Mouse (Mus musculus): ENCODE results near the gene Fam161a. TPM values are rescaled to one million over a fixed set of nuclear protein-coding genes. Genes with fewer than 3 reads are reported as not detected.
A peak's percentile ranks its signal among the peaks of the same experiment; 100 is the strongest.

Gene Fam161a
- polyA plus RNA-seq, 1 experiment from 2014 or later: 0.89 TPM

DNA sequence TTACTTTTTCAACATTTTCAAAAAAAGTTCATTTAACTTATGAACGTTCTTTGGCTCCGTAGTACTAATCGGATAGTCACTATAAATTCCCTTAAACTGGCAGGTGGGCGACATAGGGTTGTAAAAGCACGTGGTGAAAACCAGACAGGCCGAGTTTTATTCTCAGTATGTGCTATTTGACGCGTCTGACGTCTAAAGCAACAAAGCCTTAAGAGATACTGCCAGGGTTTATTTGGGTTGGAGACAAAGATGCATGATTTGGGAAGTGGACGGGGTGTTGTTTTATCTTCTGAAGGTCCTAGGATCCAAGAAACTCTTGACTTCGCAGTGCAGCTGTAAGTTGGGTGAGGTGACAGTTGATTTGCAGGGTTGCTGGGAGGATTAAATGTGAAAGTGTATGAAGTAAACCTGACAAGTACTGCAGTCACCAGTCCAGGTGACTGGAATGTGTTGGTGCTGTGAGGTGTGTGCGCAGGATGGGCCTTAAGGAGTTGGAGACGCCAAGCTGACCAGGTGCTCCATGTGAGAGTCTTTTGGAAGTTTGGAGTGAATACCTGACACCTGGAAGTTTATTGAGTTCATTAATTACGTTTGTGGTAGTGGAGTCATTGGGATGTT lies 16.0 kb upstream of the Fam161a start:
- peaks cover 12% of the 10 kb centered on the region for H3K4me1 ChIP-seq (replicated peaks)
- peak overlapping the region; percentile 89; the same call in 1 of the 2 replicates for H3K27ac ChIP-seq

DNA sequence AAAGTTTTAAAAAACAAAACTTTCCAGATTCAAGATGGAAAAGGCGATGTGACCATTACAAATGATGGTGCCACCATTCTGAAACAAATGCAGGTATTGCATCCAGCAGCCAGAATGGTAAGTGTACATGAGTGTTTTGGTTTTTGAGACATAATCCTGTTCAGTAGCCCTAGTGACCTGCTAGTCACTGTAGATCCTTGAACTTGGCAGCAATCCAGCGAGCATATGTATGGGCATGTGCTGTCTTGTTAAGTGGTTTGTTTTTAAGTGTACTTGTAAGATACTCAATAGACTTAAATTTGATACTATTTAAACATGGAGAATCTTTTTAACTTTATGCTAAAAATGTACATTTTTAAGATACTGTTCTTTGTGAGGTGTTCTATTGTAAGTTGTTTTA lies 13.1 kb upstream of the Fam161a start:
- no peak for ATAC-seq (replicated peaks; ENCODE audit: insufficient number of reproducible peaks, insufficient read depth, low FRiP score, low read depth)
- H3K27me3 ChIP-seq: no peaks in the 10 kb centered on the region
- no peaks in the 10 kb centered on the region for H3K9me3 ChIP-seq (replicated peaks)
- peaks cover 12% of the 10 kb centered on the region for H3K4me1 ChIP-seq (replicated peaks)
- no peak overlapping the region for H3K9ac ChIP-seq
- no peak overlapping the region for H3K4me2 ChIP-seq
- 81% methylated on average over 2 of the region's 2 CpGs for WGBS
- H3K36me3 ChIP-seq: peaks cover 51% of the 10 kb centered on the region
- no peak overlapping the region for H3K27ac ChIP-seq
- no peak overlapping the region for H3K4me3 ChIP-seq

More for the DNA sequence above, 16.0 kb upstream of the Fam161a start:
- H3K4me2 ChIP-seq: peak overlapping the region; percentile 88
- 6% methylated on average over 14 of the region's 14 CpGs for WGBS
- no peak for ATAC-seq (replicated peaks; ENCODE audit: insufficient number of reproducible peaks, insufficient read depth, low FRiP score, low read depth)
- no peaks in the 10 kb centered on the region for H3K27me3 ChIP-seq
- H3K9ac ChIP-seq: peak overlapping the region; percentile 92
- H3K4me3 ChIP-seq: peak overlapping the region; percentile 95
- H3K36me3 ChIP-seq: peaks cover 29% of the 10 kb centered on the region
- H3K9me3 ChIP-seq (replicated peaks): no peaks in the 10 kb centered on the region

DNA sequence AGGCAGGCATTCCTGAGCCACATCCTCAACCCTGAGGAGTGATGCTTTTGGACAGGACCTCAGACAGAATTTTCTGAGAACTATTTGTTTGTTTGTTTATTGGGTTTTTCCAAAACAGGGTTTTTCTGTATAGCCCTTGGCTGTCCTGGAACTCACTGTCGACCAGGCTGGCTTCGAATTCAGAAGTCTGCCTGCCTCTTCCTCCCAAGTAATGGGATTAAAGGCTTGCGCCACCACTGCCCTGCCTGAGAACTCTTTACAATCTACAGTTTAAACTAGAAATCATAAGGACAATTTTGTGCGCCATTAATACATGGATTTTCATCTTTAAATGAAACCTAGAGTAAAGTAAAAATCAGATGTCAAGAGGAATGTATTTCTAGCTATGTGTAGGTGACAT lies 11.9 kb upstream of the Fam161a start:
- Histone ChIP-seq H3K27ac (no peak overlapping the region), H3K9me3 (replicated peaks) (no peaks in the 10 kb centered on the region), H3K4me3 (no peak overlapping the region), H3K9ac (no peak overlapping the region), H3K4me2 (no peak overlapping the region), H3K36me3 (peaks cover 63% of the 10 kb centered on the region), H3K27me3 (no peaks in the 10 kb centered on the region), H3K4me1 (replicated peaks) (peaks cover 12% of the 10 kb centered on the region)
- no peak for ATAC-seq (replicated peaks; ENCODE audit: insufficient number of reproducible peaks, insufficient read depth, low FRiP score, low read depth)
- WGBS: 91% methylated on average over 4 of the region's 4 CpGs

DNA sequence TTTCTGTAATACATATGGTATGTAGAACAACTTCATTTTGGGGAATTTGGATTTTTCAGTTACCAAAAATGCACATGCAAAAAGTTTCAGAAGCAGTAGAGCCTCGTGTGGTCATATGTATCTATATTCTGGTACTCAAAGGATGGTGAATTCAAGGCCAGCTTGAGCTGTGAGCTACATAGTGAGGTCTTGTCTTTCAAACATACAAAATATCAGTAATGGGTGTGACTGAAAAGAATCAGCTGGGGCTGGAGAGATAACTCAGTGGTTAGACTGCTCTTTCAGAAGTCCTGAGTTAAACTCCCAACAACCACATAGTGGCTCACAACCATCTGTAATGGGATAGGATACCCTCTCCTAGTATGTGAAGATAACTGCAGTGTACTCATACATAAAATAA lies 9.0 kb upstream of the Fam161a start:
- WGBS: 71% methylated on average over 1 of the region's 1 CpGs
- Histone ChIP-seq H3K27me3 (no peaks in the 10 kb centered on the region), H3K9me3 (replicated peaks) (no peaks in the 10 kb centered on the region), H3K27ac (no peak overlapping the region), H3K9ac (no peak overlapping the region), H3K36me3 (peaks cover 86% of the 10 kb centered on the region), H3K4me1 (replicated peaks) (no peaks in the 10 kb centered on the region), H3K4me2 (no peak overlapping the region), H3K4me3 (no peak overlapping the region)
- ATAC-seq (replicated peaks; ENCODE audit: insufficient number of reproducible peaks, insufficient read depth, low FRiP score, low read depth): no peak

DNA sequence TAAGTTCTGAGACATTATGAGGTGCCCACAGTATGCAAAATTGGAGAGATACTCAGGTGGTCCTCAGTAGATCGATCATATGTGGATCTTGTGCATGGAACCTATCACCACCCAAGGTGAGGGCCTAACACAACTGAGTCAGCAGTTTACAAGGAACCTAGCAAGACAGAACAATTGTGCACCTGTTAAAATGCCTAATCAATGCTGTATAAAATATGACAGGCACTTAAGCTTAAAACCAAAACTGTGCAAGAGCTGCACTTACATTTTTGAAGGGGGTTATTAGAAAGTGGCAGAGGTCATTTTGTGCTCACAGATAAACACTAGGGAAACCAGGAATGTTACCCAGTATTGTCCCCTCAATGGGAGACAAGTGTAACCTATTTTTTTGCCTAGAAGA lies 2.1 kb upstream of the Fam161a start:
- H3K4me2 ChIP-seq: no peak overlapping the region
- H3K27ac ChIP-seq: no peak overlapping the region
- no peaks in the 10 kb centered on the region for H3K27me3 ChIP-seq
- peaks cover 39% of the 10 kb centered on the region for H3K36me3 ChIP-seq
- WGBS: 97% methylated on average over 1 of the region's 1 CpGs
- no peak overlapping the region for H3K9ac ChIP-seq
- no peaks in the 10 kb centered on the region for H3K9me3 ChIP-seq (replicated peaks)
- no peak for ATAC-seq (replicated peaks; ENCODE audit: insufficient number of reproducible peaks, insufficient read depth, low FRiP score, low read depth)
- H3K4me3 ChIP-seq: no peak overlapping the region
- H3K4me1 ChIP-seq (replicated peaks): peaks cover 5% of the 10 kb centered on the region

DNA sequence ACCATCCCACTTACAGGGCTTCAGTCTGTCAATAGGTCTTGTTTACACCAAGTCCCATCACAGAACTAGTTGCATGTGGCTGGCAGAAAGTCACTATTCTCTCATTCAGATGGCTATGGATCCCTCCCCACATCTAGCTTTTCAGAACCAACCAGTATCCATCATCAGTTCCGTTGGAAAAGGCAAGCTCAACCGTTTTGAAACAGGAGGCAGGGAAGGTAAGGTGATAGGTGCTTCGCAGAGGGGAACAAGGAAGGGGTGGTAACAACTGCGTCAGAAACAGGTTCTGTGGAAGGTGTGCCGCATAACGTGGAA lies 208 bp upstream of the Fam161a start:
- no peak for ATAC-seq (replicated peaks; ENCODE audit: insufficient number of reproducible peaks, insufficient read depth, low FRiP score, low read depth)
- Histone ChIP-seq H3K27me3 (no peaks in the 10 kb centered on the region), H3K9me3 (replicated peaks) (no peaks in the 10 kb centered on the region), H3K9ac (peak overlapping the region; percentile 49), H3K4me1 (replicated peaks) (peaks cover 5% of the 10 kb centered on the region), H3K27ac (peak overlapping the region; percentile 88), H3K4me3 (peak overlapping the region; percentile 74), H3K36me3 (peaks cover 23% of the 10 kb centered on the region), H3K4me2 (peak overlapping the region; percentile 91)
- 3% methylated on average over 6 of the region's 6 CpGs for WGBS

DNA sequence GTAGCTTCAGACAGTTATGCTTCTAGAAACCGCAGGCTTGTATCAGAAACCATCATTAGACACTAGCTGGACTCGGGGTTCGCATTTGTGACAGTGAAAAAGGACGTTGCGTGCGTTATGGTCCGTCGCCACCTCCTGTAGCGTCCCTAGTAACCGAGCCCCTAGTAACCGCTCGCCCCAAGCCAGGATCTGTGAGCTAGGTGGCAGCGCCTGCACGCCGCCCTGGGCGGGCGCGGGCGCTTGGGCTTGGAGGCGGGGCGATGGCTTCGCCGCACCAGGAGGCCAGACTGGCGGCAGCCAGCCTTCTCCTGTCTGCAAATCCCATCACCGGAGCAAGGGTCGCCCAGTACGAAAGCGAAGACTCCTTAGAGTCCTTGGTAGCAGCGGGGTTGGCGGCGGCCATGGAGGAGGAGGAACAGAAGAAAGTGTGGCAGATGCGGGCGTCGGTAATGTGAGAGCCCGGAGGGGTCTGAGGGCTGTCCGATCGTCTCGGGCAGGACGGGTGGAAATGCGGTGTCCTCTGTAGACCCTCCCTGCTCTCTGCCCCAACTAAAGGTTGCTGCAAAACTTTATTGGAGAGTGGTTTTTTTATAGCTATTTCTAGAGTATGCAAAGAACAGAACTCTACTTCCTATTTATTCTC lies 971 bp downstream of the Fam161a start:
- Histone ChIP-seq H3K4me2 (peak overlapping the region; percentile 91), H3K9me3 (replicated peaks) (no peaks in the 10 kb centered on the region), H3K4me1 (replicated peaks) (peaks cover 5% of the 10 kb centered on the region), H3K27ac (peak overlapping the region; percentile 88), H3K9ac (peak overlapping the region; percentile 70), H3K4me3 (peak overlapping the region; percentile 74), H3K36me3 (peaks cover 13% of the 10 kb centered on the region), H3K27me3 (no peaks in the 10 kb centered on the region)
- ATAC-seq (replicated peaks; ENCODE audit: insufficient number of reproducible peaks, insufficient read depth, low FRiP score, low read depth): peak; percentile 94
- under 1% methylated on average over 40 of the region's 40 CpGs for WGBS

DNA sequence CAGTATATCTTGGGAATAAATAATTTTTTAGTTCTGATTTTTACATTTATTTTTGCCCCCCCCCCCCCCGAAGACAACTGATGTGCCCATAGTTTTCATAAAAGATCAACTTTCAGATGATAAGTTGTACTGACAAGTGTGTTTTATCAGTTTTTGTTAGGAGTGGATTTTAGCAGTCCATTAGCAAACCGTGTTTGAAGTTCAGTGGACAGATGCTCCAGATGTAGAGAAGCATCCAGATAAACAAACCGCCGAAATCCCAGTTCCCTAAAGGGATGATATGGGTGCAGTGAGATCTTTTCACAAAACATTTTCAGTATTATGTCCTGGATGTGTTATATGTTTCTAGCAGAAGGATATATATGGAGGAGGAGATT lies 1.5 kb downstream of the Fam161a start:
- Histone ChIP-seq H3K27ac (no peak overlapping the region), H3K4me3 (peak overlapping the region; percentile 74), H3K9ac (peak overlapping the region; percentile 70; the same call in 1 of the 2 replicates), H3K9me3 (replicated peaks) (no peaks in the 10 kb centered on the region), H3K4me2 (peak overlapping the region; percentile 91), H3K27me3 (no peaks in the 10 kb centered on the region), H3K36me3 (peaks cover 8% of the 10 kb centered on the region), H3K4me1 (replicated peaks) (peaks cover 5% of the 10 kb centered on the region)
- no peak for ATAC-seq (replicated peaks; ENCODE audit: insufficient number of reproducible peaks, insufficient read depth, low FRiP score, low read depth)
- 30% methylated on average over 4 of the region's 4 CpGs for WGBS

DNA sequence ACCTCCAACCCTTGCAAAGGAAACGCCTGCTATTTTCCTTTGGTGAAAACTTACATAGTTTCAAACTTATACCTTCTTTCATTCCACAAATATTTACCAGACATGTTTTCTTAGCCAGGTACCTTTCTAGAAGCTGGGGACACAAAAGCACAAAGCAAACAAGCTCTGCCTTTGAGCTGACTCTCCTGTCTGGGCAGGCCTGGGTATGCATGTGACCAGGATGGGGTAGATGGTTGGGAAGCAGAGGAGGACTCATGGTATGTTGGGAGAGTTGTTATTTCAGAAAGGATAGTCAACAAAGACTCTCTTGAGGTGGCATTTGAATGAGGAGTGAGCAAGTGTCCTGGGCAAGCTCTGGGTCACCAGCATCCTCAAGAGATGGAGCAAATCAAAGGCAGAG lies 5.8 kb downstream of the Fam161a start:
- Histone ChIP-seq H3K4me2 (no peak overlapping the region), H3K4me1 (replicated peaks) (no peaks in the 10 kb centered on the region), H3K27me3 (no peaks in the 10 kb centered on the region), H3K9ac (no peak overlapping the region), H3K4me3 (no peak overlapping the region), H3K27ac (no peak overlapping the region), H3K36me3 (no peaks in the 10 kb centered on the region), H3K9me3 (replicated peaks) (no peaks in the 10 kb centered on the region)
- 72% methylated on average over 1 of the region's 1 CpGs for WGBS
- no peak for ATAC-seq (replicated peaks; ENCODE audit: insufficient number of reproducible peaks, insufficient read depth, low FRiP score, low read depth)

DNA sequence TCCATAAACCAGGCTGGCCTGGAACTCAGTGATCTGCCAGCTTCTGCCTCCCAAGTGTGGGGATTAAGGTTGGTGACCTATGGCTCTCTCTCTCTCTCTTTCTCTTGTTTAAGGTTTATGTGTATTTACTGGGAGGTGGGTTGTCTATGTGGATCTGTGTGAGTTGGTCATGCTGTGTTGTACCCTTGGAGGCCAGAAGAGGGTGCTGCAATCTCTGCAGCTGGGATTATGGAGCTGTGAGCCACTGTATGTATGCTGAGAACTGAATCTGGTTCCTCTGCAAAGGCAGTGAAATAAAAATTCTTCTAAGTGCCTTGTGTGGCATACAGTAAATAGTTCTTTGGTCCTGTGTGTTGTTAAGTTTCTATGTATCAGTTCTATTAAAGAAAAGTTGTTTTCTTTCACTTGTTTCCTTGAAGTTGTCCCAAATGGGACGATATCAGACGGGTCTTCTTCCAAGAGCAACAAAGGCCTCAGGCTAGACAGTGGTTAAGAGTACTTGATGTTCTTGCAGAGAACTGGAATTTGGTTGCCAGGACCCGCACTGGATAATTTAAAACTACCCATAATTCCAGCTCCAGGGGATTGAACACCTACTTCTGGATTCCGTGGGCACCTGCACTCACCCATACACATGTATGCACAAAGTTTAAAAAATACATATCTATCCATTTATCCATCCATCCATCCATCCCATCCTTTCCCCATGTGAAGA lies 6.4 kb downstream of the Fam161a start:
- Histone ChIP-seq H3K4me3 (no peak overlapping the region), H3K36me3 (no peaks in the 10 kb centered on the region), H3K4me1 (replicated peaks) (no peaks in the 10 kb centered on the region), H3K27ac (no peak overlapping the region), H3K9me3 (replicated peaks) (no peaks in the 10 kb centered on the region), H3K27me3 (no peaks in the 10 kb centered on the region), H3K4me2 (no peak overlapping the region), H3K9ac (no peak overlapping the region)
- ATAC-seq (replicated peaks; ENCODE audit: insufficient number of reproducible peaks, insufficient read depth, low FRiP score, low read depth): no peak
- WGBS: 84% methylated on average over 4 of the region's 4 CpGs

DNA sequence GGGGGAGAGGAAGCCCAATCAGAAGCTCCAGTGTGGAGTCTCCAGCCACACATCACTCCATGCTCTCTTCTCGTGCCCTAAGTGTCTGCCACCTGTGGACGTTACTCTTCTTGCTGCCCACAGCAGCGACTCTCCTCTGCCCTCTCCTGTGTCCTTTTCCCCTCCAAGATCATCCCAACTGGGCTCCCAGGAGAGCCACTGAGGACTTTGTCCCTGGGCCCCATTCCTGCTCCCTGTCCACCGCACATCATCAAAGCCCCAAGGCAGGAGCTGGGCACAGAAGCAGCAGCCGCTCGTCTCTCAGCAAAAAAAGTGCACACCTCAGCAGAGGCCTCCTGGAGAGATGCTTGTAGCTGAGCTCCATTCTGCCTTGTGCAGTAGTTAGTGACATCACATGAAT lies 7.7 kb downstream of the Fam161a start:
- no peak overlapping the region for H3K4me2 ChIP-seq
- H3K4me1 ChIP-seq (replicated peaks): no peaks in the 10 kb centered on the region
- H3K36me3 ChIP-seq: no peaks in the 10 kb centered on the region
- H3K27ac ChIP-seq: no peak overlapping the region
- H3K4me3 ChIP-seq: no peak overlapping the region
- H3K27me3 ChIP-seq: no peaks in the 10 kb centered on the region
- 66% methylated on average over 6 of the region's 6 CpGs for WGBS
- ATAC-seq (replicated peaks; ENCODE audit: insufficient number of reproducible peaks, insufficient read depth, low FRiP score, low read depth): no peak
- no peaks in the 10 kb centered on the region for H3K9me3 ChIP-seq (replicated peaks)
- H3K9ac ChIP-seq: no peak overlapping the region

DNA sequence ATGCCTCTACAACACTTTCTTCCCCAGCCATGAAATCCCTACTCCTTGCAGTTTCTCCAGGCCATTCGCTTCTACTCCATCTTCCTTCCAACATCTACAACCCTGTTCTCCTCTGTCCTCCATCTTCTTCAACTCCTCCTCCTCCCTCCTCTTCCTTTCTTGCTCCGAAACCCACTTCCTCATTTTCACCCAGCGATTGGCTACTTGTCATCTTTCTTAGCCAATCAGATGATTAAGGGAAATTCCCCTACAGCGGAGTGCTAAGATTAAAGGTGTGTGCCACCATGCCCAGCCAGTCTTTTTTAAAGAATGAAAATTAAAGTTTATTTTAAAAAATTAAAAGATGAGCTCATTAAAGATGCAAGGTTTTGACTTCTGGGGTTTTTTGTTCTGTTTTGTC lies 10.6 kb downstream of the Fam161a start:
- no peaks in the 10 kb centered on the region for H3K4me1 ChIP-seq (replicated peaks)
- H3K27ac ChIP-seq: no peak overlapping the region
- 87% methylated on average over 4 of the region's 4 CpGs for WGBS
- H3K36me3 ChIP-seq: no peaks in the 10 kb centered on the region
- no peaks in the 10 kb centered on the region for H3K27me3 ChIP-seq
- H3K4me3 ChIP-seq: no peak overlapping the region
- ATAC-seq (replicated peaks; ENCODE audit: insufficient number of reproducible peaks, insufficient read depth, low FRiP score, low read depth): no peak
- H3K9ac ChIP-seq: no peak overlapping the region
- H3K4me2 ChIP-seq: no peak overlapping the region
- no peaks in the 10 kb centered on the region for H3K9me3 ChIP-seq (replicated peaks)
